Mouse (Mus musculus) stomach, embryonic 14.5 days (tissue): Measurements from ENCODE around the gene Pcx. TPM values are rescaled to one million over a fixed set of nuclear protein-coding genes. Genes with fewer than 3 reads are reported as not detected.

Source experiments
- ATAC-seq: fragments of 200-750 bp; cut with Nextera tagmentation; 2 replicates; pipeline ENCODE4 v1.8.0; 2017; ENCODE audit warnings: low read depth, moderate TSS enrichment; ENCODE audit not compliant: insufficient number of reproducible peaks, insufficient read depth, low FRiP score
- H3K27ac ChIP-seq: fragments of 300-500 bp; sonication (generic); 2 replicates; pipeline ENCODE4 v1.5.1; 2014; ENCODE audit warnings: mild to moderate bottlenecking, low read length, moderate library complexity, mixed read lengths
- H3K27me3 ChIP-seq: fragments of 300-500 bp; sonication (generic); 2 replicates; pipeline ENCODE4 v1.6.1; 2014; ENCODE audit warnings: low read length, control low read depth, mixed read lengths; ENCODE audit not compliant: control insufficient read depth, insufficient read depth
- H3K36me3 ChIP-seq: fragments of 300-500 bp; sonication (generic); 2 replicates; pipeline ENCODE4 v1.6.1; 2014; ENCODE audit warnings: mild to moderate bottlenecking, control low read depth, low read length, moderate library complexity, mixed read lengths; ENCODE audit not compliant: control insufficient read depth, insufficient read depth
- H3K4me1 ChIP-seq: fragments of 300-500 bp; sonication (generic); 2 replicates; pipeline ENCODE4 v1.6.1; 2014; ENCODE audit warnings: low read length, control low read depth, mixed read lengths; ENCODE audit not compliant: control insufficient read depth, insufficient read depth
- H3K4me2 ChIP-seq: fragments of 300-500 bp; sonication (generic); replicated peaks from 2 replicates; pipeline ENCODE4 v1.6.1; 2014; ENCODE audit warnings: low read depth, low read length, control low read depth
- H3K4me3 ChIP-seq: fragments of 300-500 bp; sonication (generic); 2 replicates; pipeline ENCODE4 v1.5.1; 2014; ENCODE audit warnings: low read depth, low read length, control low read depth
- H3K9ac ChIP-seq: fragments of 300-500 bp; sonication (generic); replicated peaks from 2 replicates; pipeline ENCODE4 v1.6.1; 2014; ENCODE audit warnings: low read depth, mild to moderate bottlenecking, control low read depth, low read length, moderate library complexity, mixed read lengths
- H3K9me3 ChIP-seq: fragments of 300-500 bp; sonication (generic); 2 replicates; pipeline ENCODE4 v1.6.1; 2016; ENCODE audit warnings: low read depth, low read length, control low read depth; ENCODE audit not compliant: control insufficient read depth
- WGBS: fragments of 180-500 bp; shearing (Covaris S2); extraction: QIAGEN DNeasy Blood & Tissue Kit; methylation state at CpG from one replicate; pipeline ENCODE4 v1.1.7; 2014; 5-methylcytosine and 5-hydroxymethylcytosine counted together
- microRNA-seq: library from miRNA; unstranded; fragments of <30 nt; microRNA quantifications from one replicate; pipeline ENCODE4, GENCODE M21; 2016
- polyA plus RNA-seq: library from polyadenylated mRNA; unstranded; fragments of >200 nt; fragmentation: Nextera tagmentation; extraction: Ambion mirVana; gene quantifications from 2 replicates; pipeline ENCODE4 v1.2.1, GENCODE M21; 2014

Gene Pcx
- polyA plus RNA-seq, 1 experiment from 2014 or later, result 12.7 TPM

DNA sequence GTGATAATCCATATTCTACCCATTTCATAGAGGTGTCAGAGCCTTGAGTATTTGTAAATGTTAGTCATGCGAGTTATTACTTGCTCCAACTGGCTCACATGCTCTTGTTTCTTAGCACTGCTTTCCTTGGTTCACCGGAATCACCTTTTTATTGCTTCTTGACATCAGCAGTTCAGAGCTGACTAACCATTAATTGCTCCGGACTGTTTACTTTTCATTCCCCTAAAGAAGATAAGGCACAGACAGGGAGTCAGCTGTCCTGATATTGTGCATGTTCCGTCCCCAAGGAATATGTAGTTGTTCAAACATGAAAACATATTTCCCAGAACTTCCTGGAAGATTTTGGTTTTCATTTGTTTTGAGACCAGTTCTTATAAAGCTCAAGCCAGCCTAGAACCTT lies 160.5 kb downstream of the Pcx start:
- Histone ChIP-seq H3K4me1 (no peaks in the 10 kb centered on the region), H3K27me3 (no peaks in the 10 kb centered on the region), H3K27ac (no peak overlapping the region), H3K9ac (no peak overlapping the region), H3K9me3 (no peaks in the 10 kb centered on the region), H3K4me2 (no peak overlapping the region), H3K4me3 (no peak overlapping the region), H3K36me3 (no peaks in the 10 kb centered on the region)
- 40% methylated on average over 4 of the region's 4 CpGs for WGBS
- no peak for ATAC-seq

Small RNA genes lying within 50 kb of the gene (microRNA-seq; reads per million reads assigned to microRNA genes)
- gene Mir6986, result 1.0 reads per million

Other genes starting within 250 kb of the Pcx start
- 26.5 and 27.9 TPM in 2 replicates for gene Ssh3, start 241.3 kb upstream of the Pcx start, polyA plus RNA-seq
- 10.4 and 13.0 TPM in 2 replicates for gene Ankrd13d, start 227.3 kb upstream of the Pcx start, polyA plus RNA-seq
- 18.1 and 18.7 TPM in 2 replicates for gene Grk2, start 204.2 kb upstream of the Pcx start, polyA plus RNA-seq
- 56.4 and 58.2 TPM in 2 replicates for gene Kdm2a, start 112.2 kb upstream of the Pcx start, polyA plus RNA-seq
- gene Rhod, start 71.0 kb upstream of the Pcx start, polyA plus RNA-seq, result 29.1 and 43.7 TPM in 2 replicates
- 0.41 and 0.50 TPM in 2 replicates for gene Syt12, start 33.0 kb upstream of the Pcx start, polyA plus RNA-seq
- gene 2010003K11Rik, start 11.9 kb upstream of the Pcx start, polyA plus RNA-seq, result not detected in 2 replicates
- gene Lrfn4, start 105.2 kb downstream of the Pcx start, polyA plus RNA-seq, result 8.3 and 11.3 TPM in 2 replicates
- 62.2 and 69.6 TPM in 2 replicates for gene Rce1, start 115.2 kb downstream of the Pcx start, polyA plus RNA-seq
- 3.0 and 6.4 TPM in 2 replicates for gene Gm960, start 188.2 kb downstream of the Pcx start, polyA plus RNA-seq
- 3.7 and 3.9 TPM in 2 replicates for gene Sptbn2, start 200.7 kb downstream of the Pcx start, polyA plus RNA-seq
- 72.2 and 79.1 TPM in 2 replicates for gene Rbm4b, start 246.0 kb downstream of the Pcx start, polyA plus RNA-seq